Mouse (Mus musculus): Measurements from ENCODE around the gene Ccl1.

- TF ChIP-seq CTCF (IDR thresholded peaks at IDR 0.05; ENCODE audit: extremely low read depth, insufficient read depth, insufficient read length, insufficient replicate concordance) (no peak), POLR2A (IDR thresholded peaks at IDR 0.05; ENCODE audit: low read depth, low read length) (no peak)
Observed at GRCm38 (mm10) chr11:82305590-82305989, at the start of gene Ccl1.
